Mouse (Mus musculus): ENCODE data around the gene Slc26a10.
A peak's percentile ranks its signal among the peaks of the same experiment; 100 is the strongest.

Gene Slc26a10

DNA sequence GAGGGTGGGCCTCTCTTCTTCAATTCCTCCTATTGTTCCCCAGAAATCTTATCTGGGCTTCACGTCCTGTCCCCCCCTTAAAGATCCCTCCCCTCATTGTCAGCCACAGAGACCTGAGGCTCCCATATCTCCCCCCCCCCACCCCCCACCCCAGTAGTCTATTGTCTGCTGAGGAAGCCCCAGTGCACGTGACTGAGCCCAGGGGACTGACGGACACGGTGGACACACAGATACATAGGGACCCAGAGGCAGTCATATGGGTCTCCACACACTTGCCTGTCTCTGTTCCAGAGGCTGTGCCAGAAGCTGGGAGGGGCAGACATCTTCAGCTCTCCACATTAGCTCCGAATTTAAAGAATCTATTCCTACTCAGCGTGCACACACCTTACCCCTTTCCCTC is 1.1 kb upstream of the Slc26a10 start:
- no peak for DNase-seq (ENCODE audit: low read depth)

DNA sequence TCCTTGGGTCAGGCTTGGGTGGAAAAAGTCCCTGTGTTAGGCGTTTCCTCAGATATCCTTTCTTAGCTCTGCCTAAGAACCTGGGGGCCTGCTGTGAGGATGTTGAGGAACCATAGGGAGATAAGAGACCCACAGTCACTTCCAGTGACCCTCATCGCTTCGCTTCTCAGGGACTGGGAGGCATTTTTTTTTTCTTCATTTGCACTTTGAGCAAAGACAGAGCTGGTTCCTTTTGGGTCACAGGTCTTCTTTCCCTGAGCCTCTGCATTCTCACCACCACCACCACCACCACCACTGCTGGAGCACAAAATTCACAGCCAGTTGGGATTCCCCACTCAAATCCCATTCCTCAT is 226 bp upstream of the Slc26a10 start:
- no peak for DNase-seq (ENCODE audit: low read depth)

DNA sequence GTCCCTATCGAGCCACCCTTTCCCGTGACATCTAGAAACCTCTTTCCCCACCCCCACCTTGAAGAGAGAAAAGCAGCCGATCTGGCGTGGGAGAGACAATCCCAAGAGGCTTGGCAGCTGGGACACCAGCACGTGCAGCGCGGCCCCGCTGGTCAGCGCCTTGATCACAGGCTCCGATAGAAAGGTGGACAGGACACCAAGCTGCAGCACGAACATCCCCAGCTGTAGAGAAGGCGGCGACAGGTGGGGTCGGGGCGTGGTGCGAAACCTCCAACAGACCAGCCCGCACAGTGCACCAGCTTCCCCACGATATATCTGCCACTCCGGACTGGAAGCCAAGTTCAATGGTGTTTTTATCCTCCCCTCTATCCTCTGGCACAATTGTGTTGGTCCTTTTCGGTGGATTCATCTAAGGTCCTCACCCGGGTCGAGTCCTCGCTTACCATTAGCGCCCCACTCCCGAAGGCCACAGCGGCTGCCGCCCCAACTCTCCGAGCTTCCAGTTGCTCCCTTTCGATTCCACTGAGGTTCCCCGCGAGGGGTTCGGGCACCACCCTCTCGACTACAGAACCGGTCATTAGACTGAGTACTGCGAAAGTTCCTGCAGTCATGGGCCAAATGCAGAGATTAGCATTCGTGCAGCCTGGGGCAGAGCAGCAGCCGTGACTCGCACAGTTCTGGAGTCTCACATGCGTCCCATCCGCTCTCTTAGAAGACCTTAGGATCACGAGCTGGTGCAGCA is 2.0 kb downstream of the Slc26a10 start:
- peak; percentile 48 for DNase-seq (ENCODE audit: low read depth)

DNA sequence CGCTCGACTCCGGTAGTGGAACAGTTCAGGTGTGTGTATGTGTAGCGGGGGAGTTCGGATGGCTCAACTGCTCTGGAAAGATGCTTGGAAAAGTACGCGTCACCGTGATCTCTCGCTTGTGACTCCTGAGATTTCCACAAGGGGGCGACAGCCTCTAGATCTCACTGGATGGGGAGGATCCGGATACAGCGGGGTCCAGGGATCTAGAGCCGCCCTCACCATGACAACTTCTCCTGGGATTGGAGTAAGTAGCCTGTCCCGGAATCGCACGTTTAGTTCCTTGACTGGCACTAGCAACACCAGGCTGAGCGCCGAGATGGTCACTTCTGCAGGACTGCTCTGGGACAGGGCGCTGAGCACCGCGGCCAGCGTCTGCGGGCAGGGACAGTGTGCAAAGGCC is 2.7 kb downstream of the Slc26a10 start:
- peak; percentile 82 for DNase-seq (ENCODE audit: low read depth)

DNA sequence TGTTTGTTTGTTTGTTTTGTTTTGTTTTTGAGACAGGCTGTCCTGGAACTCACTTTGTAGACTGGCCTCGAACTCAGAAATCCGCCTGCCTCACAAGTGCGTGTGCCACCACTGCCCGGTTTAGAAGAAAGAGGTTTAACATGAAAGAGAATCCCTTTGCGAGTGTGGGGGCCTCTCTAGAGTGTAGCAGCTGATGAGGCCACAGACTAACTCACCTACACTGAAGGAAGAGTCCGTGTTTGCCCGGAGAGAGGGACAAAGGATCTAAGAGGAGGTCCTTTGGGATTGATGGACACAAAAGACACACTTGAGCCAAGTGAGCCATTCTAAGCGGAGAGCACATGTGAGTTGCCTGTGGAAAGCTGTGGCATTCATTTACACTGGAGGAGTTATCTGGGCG is 3.2 kb downstream of the Slc26a10 start:
- DNase-seq (ENCODE audit: low read depth) = no peak

DNA sequence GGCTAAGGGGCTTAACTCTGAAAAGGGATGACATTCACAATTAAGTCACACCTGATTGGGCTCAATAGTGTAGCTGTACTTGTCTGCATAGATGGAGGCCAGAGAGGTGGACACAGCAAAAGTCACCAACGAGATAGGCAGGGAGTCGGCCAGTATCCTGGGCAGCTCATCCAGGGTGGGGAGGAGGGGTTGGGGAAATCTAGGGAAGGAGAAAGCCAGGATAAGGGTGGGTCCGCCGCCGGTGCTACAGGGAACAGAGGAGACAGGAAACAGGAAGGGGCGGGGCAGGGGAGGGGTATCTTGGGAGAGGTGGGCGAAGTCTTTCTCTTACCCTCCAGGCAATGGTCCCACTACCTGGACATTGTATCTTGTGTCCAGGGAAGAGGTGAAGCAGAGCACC is 3.7 kb downstream of the Slc26a10 start:
- no peak for DNase-seq (ENCODE audit: low read depth)

DNA sequence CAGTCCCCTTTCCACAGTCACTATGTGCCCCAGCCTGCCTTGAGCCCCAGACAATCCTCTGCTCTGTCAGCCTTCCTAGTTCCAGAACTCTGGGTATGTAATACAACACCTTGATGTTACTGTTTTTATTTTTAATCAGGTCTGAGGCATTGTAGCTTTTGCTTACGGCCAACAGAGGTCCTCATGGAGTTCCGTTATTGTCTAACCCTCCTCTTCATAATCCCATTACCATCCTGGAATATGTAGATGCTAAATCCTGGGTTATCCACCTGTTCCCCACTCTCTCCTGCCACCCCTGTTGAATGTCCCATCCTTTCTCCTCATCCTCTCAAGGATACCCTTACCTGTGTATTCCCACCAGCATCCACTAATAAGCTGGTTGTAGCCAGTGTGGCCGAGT is 4.2 kb downstream of the Slc26a10 start:
- DNase-seq (ENCODE audit: low read depth) = peak; percentile 40

DNA sequence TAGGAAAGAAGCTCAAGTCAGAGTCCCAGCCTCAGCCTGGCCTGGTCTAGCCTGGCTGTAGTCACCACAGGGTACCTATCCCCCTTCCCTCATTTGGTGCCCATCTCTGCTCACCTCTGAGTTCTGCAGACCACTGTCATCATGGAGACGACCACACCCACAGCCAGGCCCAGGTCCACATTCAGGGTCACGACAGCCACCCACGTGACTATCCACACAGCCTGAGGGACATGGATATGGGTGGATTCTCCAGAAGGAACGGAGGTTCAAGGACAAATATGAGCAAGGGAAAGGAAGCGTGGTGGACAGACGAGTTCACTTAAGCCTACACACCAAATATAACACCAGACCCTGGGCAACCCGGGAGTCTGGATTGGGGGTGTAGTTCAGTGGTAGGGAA is 6.3 kb downstream of the Slc26a10 start:
- DNase-seq (ENCODE audit: low read depth) = no peak

DNA sequence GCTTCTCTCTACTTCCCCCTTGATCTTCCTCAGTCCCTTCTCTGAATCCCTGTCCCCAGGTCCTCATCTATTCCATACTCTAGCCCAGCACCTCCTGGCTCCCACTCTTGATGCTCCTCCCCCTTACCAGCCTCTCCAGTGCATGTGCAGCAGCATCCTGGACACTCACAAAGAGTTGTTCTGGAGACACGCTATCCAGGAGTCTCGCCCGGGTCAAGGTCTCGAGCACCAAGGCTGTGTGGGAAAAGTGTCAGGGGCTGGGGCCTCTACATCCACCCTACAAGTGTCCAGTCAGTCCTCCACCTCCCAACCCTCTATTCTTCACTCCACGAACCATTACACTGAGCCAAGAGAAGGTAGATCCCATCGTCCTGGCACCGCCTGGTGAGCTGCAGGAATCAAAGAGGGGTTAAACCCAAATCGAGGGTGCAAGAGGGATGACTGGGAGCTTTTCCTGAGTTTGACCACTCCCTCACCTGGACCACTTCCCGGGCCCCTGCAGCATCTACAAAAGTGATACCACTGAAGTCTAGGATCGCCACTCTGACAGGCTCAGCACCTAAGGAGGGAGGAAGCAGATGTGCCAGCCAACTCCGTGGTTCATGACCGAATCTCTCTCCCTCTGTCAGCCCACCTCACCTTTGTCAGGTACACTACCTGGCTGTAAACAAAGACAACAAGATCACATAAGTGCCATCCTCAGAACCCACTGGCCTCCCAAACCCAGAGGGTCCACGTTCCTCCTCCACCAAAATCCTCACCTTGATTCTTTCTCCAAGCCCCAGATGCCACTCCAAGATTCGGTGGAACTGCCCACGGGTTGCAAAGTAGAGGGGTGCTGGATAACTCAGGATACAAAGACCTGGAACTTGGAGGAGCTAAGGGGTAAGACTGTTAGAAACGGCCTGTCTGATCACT is 7.0 kb downstream of the Slc26a10 start:
- no peak for DNase-seq (ENCODE audit: low read depth)

DNA sequence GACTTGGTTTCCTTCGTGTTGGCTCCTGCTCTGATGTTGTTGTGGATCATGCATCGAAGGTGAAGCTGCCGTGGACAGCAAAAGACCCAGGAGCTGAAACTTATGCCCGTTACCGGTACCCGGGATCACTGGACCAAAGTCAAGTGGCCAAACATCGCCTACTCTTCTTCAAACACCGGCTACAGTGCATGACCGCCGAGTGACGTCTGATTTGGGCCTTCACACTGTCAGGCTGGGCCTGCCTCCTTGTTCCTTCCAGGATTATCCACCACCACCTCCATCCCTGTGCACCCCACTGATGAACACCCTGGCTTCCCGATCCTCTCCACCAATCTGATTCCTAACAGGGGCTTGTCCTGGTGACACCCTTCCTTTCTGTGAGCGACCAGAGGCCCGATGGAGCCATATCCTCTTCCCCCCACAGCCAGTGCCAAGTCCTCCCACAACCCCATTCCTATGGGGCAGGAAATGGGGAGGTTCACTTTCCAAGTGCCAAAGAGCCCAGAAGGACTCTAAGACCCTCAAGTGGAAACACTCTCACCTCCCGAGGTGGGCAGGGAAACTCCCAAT is 8.7 kb downstream of the Slc26a10 start:
- no peak for DNase-seq (ENCODE audit: low read depth)

DNA sequence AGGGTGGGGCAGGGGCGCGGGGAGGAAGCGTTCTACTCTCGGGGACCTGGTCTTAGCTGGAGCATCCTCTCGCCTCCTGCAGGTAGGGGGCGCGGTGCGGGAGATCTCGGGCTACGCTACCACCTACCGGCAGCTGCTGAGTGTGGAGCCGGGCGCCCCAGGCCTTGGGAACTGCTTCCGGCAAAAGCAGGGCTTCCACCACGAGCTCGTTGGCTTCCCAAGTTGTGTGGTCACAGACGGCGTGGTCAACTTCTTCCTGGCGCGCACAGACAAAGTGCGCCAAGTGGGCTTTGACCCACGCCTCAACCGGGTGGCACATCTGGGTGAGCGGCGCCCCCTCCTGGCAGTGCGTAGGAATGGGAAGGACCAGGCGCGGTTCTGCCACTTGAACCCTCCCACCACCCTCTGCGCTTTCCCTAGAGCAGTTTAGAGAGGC is 9.6 kb downstream of the Slc26a10 start:
- peak; percentile 93 for DNase-seq (ENCODE audit: low read depth)

DNA sequence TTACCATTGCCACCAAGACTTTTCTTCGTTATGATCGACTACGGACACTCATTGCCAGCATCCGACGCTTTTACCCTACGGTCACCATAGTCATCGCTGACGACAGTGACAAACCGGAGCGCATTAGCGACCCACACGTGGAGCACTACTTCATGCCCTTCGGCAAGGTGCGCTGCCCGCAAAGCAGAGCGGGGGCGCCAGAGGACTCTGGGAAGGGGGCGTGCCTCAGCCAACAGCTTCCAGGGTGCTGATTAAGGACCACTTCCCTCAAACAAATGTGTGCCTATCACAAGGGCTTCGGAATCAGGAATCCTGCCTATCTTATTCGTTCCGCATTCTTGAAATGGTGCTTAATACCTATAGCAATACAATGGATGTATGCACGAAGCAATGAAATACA is 10.4 kb downstream of the Slc26a10 start:
- DNase-seq (ENCODE audit: low read depth) = peak; percentile 56

DNA sequence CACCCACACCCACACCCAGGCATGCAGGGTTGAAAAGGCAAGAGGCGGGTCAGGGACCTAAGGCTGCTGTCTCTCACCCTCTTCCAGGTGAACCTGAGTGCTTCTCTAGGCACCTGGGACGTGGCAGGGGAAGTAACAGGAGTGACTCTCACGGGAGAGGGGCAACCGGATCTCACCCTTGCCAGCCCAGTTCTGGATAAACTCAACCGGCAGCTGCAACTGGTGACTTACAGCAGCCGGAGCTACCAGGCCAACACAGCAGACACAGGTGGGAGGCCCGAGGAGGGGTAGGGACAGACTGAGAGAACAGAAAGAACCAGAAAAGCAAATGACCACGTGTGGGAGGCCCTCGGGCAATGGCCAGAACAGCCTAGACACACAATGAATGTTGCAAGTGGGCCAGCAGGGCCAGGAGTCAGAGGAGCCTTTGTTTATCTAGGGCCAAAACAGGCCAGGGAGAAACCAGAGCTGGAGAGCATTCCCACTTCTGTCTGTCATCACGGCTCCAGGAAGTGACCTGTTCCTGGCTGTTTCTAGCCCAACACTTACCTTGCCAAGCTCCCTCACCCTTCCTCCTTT is 12.7 kb downstream of the Slc26a10 start:
- no peak for DNase-seq (ENCODE audit: low read depth)

DNA sequence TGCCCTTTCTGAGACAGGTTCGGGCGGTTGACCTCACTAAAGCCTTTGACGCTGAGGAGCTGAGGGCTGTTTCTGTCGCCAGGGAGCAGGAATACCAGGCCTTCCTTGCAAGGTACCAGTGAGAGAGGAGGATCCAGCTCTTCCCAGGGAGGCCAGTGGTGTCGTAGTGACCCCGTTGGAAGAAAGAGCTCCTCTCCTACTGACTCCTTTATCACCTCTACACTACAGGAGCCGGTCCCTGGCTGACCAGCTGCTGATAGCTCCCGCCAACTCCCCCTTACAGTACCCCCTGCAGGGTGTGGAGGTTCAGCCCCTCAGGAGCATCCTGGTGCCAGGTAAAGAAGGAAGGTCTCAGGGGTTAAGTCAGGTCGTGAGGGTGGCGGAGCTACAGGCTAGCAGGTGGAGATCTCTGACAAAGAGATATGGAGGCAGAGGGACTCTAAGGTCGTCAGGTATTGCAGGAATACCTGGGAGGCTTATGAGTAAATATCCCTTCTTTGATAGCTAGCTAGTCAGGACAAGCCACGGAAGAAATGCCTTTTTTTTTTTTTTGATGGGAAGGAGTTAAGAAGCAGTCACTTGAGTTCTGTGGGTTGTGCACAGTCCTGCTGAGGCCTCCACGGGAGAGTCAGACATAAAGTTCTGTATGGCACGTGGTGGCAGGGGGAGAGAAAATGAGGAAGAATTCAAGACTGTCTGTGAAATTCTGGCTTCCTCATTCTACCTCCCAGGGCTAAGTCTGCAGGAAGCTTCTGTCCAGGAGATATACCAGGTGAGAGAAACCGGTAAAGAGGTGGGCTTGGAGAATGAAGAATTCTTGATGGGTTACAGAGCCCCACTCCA is 13.5 kb downstream of the Slc26a10 start:
- DNase-seq (ENCODE audit: low read depth) = peak; percentile 49

DNA sequence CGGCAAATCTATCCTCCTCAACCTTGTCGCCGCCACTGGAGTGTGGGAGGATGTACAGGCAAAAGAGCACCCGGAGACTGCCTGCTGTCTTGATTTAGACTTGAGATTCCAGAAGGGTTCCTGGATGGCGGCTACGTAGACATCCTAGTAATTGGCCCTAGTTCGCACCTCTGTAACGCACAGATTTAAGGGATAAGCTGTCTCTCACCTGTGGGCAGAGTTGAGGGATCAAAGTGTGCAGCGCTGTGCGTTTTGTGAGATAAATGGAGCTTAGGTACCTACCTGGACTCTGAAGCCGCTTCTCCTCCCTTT is 14.1 kb downstream of the Slc26a10 start:
- peak; percentile 80 for DNase-seq (ENCODE audit: low read depth)

DNA sequence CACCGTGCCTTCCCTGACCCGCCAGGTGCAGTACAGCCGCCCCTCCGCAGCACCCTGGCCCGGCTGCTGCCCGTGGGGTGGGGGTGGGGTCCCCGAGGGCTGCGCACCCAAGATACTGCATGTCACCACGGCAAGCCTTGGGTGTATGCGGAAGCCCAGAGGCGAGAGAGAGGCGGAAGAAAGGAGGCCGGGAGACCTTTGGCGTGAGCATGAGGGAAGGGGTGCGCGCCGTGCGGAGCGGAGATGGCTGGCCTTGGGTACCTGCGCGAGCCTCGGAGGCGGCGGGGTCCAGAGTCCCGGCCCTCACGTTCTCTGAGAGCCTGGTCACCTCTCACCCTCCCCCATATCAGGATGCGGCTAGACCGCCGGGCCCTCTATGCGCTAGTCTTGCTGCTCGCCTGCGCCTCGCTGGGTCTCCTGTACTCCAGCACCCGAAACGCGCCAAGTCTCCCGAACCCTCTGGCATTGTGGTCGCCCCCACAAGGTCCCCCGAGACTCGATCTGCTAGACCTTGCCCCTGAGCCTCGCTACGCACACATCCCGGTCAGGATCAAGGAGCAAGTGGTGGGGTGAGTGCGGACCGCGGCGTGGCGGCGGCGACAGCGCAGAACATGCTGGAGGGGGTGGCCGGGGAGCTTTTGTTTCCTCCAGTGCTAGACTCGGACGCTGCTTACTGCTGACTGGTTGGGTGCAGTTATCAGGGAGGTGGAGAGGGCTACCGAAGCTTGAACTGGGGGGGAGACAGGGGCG is 14.6 kb downstream of the Slc26a10 start:
- DNase-seq (ENCODE audit: low read depth) = peak; percentile 90

DNA sequence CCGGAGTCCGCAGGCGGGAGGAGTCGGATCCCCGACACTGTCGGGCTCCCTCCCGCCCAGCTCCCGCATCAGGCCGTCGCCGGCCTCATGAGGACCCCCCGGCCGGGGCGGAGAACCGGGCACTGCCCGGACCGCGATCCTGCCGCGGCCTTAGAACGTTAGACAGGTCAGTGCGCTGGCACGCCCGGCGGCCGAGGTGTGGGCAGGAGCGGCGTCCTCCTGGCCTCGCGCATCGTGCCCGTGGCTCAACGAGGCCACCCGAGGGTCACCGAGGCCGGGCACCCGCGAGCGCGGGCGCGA is 15.1 kb downstream of the Slc26a10 start:
- DNase-seq (ENCODE audit: low read depth) = no peak

DNA sequence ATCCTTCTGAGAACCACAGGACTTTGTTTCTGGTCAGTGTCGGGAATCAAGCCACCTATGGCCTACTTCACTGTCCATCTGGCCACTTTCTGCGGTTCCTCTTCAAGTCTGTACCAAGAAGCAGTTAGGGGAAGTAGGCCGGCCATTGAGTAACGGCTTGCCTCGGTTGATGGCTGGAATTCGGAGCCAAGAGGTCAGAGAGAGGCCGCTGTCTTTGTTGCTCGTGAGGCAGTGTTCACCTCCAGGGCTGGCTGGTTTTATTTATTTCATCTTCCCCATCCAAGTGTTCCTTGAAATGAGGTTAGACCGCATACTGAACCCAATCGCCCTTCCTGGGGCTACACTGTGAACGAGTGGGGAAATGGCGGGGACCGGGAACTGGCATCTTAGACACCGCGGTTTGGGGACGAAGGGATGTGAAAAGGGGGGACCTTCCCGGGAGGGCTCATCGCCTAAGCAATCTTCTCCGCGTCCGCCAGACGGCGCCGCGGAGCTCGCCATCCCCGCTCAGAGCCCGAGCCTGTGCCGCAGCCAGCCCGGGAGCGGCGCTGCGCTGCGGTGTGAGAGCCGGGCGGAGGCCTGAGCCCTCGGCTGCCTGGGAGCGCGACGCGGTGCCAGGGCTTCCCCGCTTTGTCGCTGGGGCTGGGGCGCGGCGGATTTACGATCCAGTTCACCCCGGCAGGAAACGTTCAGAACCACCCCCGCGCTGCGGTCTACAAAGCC is 15.7 kb downstream of the Slc26a10 start, which contains the start of gene B4galnt1:
B4galnt1 (plus strand) TSS at position 595 of the 723 bp plus-strand sequence.
- peak; percentile 94 for DNase-seq (ENCODE audit: low read depth)

DNA sequence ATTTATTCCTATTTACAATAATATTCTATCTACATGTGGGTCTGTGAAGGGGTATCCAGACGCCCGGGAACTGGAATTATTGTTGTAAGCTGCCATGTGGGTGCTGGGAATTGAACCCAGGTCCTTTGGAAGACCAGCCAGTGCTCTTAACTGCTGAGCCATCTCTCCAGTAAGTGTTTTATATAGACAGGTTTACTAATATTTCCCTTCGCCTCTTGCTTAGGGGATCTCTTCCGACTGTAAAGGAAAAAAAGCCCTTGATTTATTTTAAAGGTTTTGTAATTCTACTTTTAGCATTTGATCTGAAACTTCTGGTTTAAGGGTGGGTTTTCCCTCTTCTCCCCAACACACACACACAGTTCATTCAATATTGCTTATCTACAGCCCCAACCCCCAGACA is 16.3 kb downstream of the Slc26a10 start:
- no peak for DNase-seq (ENCODE audit: low read depth)

DNA sequence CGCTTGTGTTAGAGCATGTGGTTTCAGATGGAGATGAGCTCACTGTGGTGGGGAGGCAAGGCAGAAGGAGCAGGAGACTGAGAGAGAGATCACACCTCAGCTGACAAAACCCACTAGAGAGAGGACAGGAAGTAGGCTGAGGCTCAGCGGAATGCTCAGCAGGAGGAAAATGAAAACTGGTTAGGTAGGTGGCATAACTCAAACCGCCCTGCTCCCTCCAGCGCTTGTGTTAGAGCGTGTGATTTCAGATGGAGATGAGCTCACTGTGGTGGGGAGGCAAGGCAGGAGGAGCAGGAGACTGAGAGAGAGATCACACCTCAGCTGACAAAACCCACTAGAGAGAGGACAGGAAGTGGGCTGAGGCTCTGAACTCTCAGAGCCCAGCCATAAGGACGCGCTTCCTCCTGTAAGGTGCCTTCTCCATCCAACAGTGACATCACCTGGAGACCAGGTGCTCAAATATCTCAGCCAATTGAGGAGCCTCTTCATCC is 17.6 kb downstream of the Slc26a10 start:
- DNase-seq (ENCODE audit: low read depth) = peak; percentile 95
